Mouse (Mus musculus) CD4-positive, CD25-positive, alpha-beta regulatory T cell, adult 4 months (primary cell): ENCODE measurements around the gene Onecut1. TPM values are rescaled to one million over a fixed set of nuclear protein-coding genes. Genes with fewer than 3 reads are reported as not detected.

Experiments
- ATAC-seq: one replicate; pipeline ENCODE4 v1.8.0; 2017
- polyA plus RNA-seq, 2 experiments: library from polyadenylated mRNA; unstranded; fragments of 100-300 nt; shearing (Covaris generic); gene quantifications; one replicate each; pipeline ENCODE4 v1.2.1; 2017

The Onecut1 gene
- not detected for polyA plus RNA-seq

- ATAC-seq: no peak
Observed at GRCm38 (mm10) chr9:74861561-74861980, at the start of gene Onecut1. TSS of gene Onecut1 (plus strand) at chr9:74861921.

GRCm38 (mm10) chr9:74819736-74820511 lies 41.8 kb upstream of the Onecut1 start:
- no peak for ATAC-seq

GRCm38 (mm10) chr9:74825102-74825501 lies 36.6 kb upstream of the Onecut1 start:
- no peak for ATAC-seq

GRCm38 (mm10) chr9:74829206-74829605 lies 32.5 kb upstream of the Onecut1 start:
- no peak for ATAC-seq

- ATAC-seq: no peak
Observed at GRCm38 (mm10) chr9:74842890-74843289, 18.8 kb upstream of the Onecut1 start.

- ATAC-seq: no peak
Observed at GRCm38 (mm10) chr9:74846867-74847830, 14.6 kb upstream of the Onecut1 start.

GRCm38 (mm10) chr9:74848411-74849194 lies 13.1 kb upstream of the Onecut1 start:
- no peak for ATAC-seq

GRCm38 (mm10) chr9:74849195-74849978 lies 12.3 kb upstream of the Onecut1 start:
- no peak for ATAC-seq

- ATAC-seq: no peak
Observed at GRCm38 (mm10) chr9:74849979-74850780, 11.5 kb upstream of the Onecut1 start.

GRCm38 (mm10) chr9:74850781-74851145 lies 11.0 kb upstream of the Onecut1 start:
- no peak for ATAC-seq

- no peak for ATAC-seq
Observed at GRCm38 (mm10) chr9:74851601-74852000, 10.1 kb upstream of the Onecut1 start.

GRCm38 (mm10) chr9:74852361-74852760 lies 9.4 kb upstream of the Onecut1 start:
- ATAC-seq: no peak

GRCm38 (mm10) chr9:74853191-74854072 lies 8.3 kb upstream of the Onecut1 start:
- ATAC-seq: no peak

GRCm38 (mm10) chr9:74854073-74854591 lies 7.6 kb upstream of the Onecut1 start:
- no peak for ATAC-seq

GRCm38 (mm10) chr9:74855446-74855845 lies 6.3 kb upstream of the Onecut1 start:
- ATAC-seq: no peak

- ATAC-seq: no peak
Observed at GRCm38 (mm10) chr9:74856578-74857507, 4.9 kb upstream of the Onecut1 start.

GRCm38 (mm10) chr9:74857508-74857840 lies 4.2 kb upstream of the Onecut1 start:
- ATAC-seq: no peak

GRCm38 (mm10) chr9:74858111-74858510 lies 3.6 kb upstream of the Onecut1 start:
- ATAC-seq: no peak

GRCm38 (mm10) chr9:74860461-74860860 lies 1.3 kb upstream of the Onecut1 start:
- no peak for ATAC-seq
